Mouse (Mus musculus): ENCODE results near the gene Kcnj6. TPM values are rescaled to one million over a fixed set of nuclear protein-coding genes. Genes with fewer than 3 reads are reported as not detected.

The Kcnj6 gene
- polyA plus RNA-seq, 1 experiment from 2014 or later, result not detected

DNA sequence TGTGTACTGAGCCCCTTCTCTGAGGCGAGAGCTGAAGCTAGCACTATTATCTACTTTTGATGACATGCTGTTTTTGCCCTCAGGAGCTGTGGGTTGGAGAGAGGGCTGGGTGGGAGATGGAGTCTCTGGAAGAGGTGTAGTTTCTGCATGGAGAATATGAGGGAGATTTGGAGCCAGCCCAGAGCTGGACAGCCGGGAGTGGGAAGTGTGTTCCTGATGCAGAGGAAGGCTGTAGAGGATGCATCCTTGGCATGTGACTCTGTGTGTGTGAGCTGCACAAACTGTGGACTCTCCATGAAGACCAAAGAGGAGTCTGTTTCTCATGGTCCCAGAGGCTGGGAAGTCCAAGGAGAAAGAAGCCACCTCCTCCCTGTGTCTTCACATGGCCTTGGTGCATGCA is 17.1 kb downstream of the Kcnj6 start:
- H3K4me1 ChIP-seq, result peaks cover 6% of the 10 kb centered on the region; the same call in 1 of the 2 replicates
- H3K9ac ChIP-seq, result no peak overlapping the region
- no peak for ATAC-seq (replicated peaks; ENCODE audit: low FRiP score)
- no peaks in the 10 kb centered on the region for H3K36me3 ChIP-seq
- H3K27ac ChIP-seq, result no peak overlapping the region
- H3K27me3 ChIP-seq, result no peaks in the 10 kb centered on the region
- 86% methylated on average over 2 of the region's 2 CpGs for WGBS
- no peak overlapping the region for H3K4me3 ChIP-seq (replicated peaks)
- no peak overlapping the region for H3K4me2 ChIP-seq
- no peaks in the 10 kb centered on the region for H3K9me3 ChIP-seq (replicated peaks)

DNA sequence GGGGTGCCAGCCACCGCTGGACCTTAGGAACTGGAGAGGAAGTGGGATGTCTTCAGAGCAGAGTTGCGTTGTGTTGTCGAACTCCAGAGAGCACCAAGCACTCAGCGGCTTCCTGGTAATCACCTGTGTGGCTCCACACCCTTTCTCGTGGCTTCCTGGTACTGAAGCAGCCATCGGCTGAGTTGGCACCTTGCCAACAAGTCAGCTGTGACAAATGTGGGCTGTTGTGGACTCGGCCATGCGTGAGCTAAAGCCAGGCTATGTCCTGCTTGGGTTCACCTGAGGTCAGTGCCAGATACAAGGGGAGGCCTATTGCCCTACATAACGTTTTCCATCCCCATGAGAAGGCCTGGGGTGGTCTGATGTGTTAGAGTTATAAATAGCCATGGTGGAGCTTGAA is 18.0 kb downstream of the Kcnj6 start:
- WGBS, result 54% methylated on average over 9 of the region's 9 CpGs
- 0 out of 2 replicates have a peak, but pooled peaks have one; percentile 9 for ATAC-seq (replicated peaks; ENCODE audit: low FRiP score)

GRCm38 (mm10) chr16:94972080-94972855 is 25.2 kb downstream of the Kcnj6 start:
- H3K9ac ChIP-seq, result no peak overlapping the region
- 46% methylated on average over 14 of the region's 14 CpGs for WGBS
- no peak overlapping the region for H3K4me2 ChIP-seq
- H3K27me3 ChIP-seq, result no peaks in the 10 kb centered on the region
- no peak overlapping the region for H3K4me3 ChIP-seq (replicated peaks)
- no peak overlapping the region for H3K27ac ChIP-seq
- H3K36me3 ChIP-seq, result no peaks in the 10 kb centered on the region
- no peak for ATAC-seq (replicated peaks; ENCODE audit: low FRiP score)
- H3K4me1 ChIP-seq, result no peaks in the 10 kb centered on the region
- no peaks in the 10 kb centered on the region for H3K9me3 ChIP-seq (replicated peaks)

More for the DNA sequence above, 18.0 kb downstream of the Kcnj6 start:
- Histone ChIP-seq H3K36me3 (no peaks in the 10 kb centered on the region), H3K27ac (no peak overlapping the region), H3K9me3 (replicated peaks) (no peaks in the 10 kb centered on the region), H3K4me1 (peaks cover 6% of the 10 kb centered on the region; the same call in 1 of the 2 replicates), H3K27me3 (no peaks in the 10 kb centered on the region), H3K9ac (no peak overlapping the region), H3K4me3 (replicated peaks) (no peak overlapping the region), H3K4me2 (no peak overlapping the region)

GRCm38 (mm10) chr16:94968941-94969340 is 28.6 kb downstream of the Kcnj6 start:
- no peaks in the 10 kb centered on the region for H3K36me3 ChIP-seq
- H3K4me2 ChIP-seq, result no peak overlapping the region
- 0 out of 2 replicates have a peak, but pooled peaks cover 2% of the 10 kb centered on the region for H3K27me3 ChIP-seq
- H3K9me3 ChIP-seq (replicated peaks), result no peaks in the 10 kb centered on the region
- ATAC-seq (replicated peaks; ENCODE audit: low FRiP score), result no peak
- WGBS, result 46% methylated on average over 6 of the region's 6 CpGs
- no peak overlapping the region for H3K27ac ChIP-seq
- no peaks in the 10 kb centered on the region for H3K4me1 ChIP-seq
- no peak overlapping the region for H3K4me3 ChIP-seq (replicated peaks)
- no peak overlapping the region for H3K9ac ChIP-seq

DNA sequence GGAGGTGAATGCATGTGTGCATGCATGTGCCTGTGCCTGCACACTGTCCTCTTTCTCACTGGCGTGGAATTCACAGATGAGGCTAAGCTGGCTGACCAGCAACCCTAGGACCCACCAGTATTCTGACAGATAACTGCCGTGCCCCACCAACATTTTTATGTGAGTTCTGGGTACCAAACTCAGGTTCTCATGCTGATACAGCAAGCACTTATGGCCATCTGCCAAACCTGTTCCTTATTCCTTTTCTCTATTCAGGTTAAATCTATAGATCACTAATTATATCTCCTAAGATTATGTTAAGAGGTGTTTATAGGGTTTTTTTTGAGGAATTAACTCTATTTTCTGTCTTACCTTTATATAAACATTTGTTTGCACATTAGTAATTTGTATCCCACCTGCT is 29.0 kb downstream of the Kcnj6 start:
- H3K9ac ChIP-seq, result no peak overlapping the region
- WGBS, result 84% methylated on average over 2 of the region's 2 CpGs
- no peak overlapping the region for H3K4me2 ChIP-seq
- no peaks in the 10 kb centered on the region for H3K4me1 ChIP-seq
- no peaks in the 10 kb centered on the region for H3K36me3 ChIP-seq
- H3K4me3 ChIP-seq (replicated peaks), result no peak overlapping the region
- H3K27ac ChIP-seq, result no peak overlapping the region
- ATAC-seq (replicated peaks; ENCODE audit: low FRiP score), result no peak
- no peaks in the 10 kb centered on the region for H3K9me3 ChIP-seq (replicated peaks)
- H3K27me3 ChIP-seq, result 0 out of 2 replicates have a peak, but pooled peaks cover 2% of the 10 kb centered on the region

DNA sequence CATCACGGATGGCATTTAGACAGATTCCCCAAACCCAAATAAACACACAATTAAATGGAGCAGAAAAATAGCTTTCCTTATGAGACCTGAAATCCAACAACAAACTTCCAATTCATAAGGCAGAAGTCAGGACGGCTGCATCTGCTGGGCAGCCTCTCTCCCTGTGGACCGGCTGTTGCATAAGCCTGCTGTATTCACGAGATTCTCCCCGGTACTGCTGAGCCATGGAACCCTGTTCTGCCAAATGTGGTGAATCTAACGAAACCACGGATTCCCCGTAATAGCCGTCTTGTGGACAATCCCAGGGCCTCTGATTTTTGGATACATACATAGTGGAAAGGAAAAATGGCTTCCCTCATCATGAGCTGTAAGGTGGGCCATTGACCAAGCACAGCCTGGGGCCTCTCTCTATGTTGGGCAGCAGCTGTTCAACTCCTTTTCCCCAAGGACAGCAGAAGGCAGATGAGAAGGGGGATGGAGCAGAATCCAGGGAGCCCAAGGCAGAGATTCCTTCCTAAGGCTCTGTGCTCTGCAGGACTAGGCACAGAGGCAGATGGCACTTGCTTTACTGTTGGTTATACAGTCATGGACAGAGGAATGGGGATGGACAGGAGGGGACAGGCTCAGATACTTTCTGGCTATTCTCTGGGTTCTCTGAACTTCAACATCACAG is 40.2 kb downstream of the Kcnj6 start:
- 91% methylated on average over 9 of the region's 9 CpGs for WGBS
- H3K4me2 ChIP-seq, result no peak overlapping the region
- H3K27me3 ChIP-seq, result no peaks in the 10 kb centered on the region
- no peaks in the 10 kb centered on the region for H3K4me1 ChIP-seq
- H3K9ac ChIP-seq, result no peak overlapping the region
- no peak for ATAC-seq (replicated peaks; ENCODE audit: low FRiP score)
- no peak overlapping the region for H3K27ac ChIP-seq
- no peaks in the 10 kb centered on the region for H3K36me3 ChIP-seq
- H3K4me3 ChIP-seq (replicated peaks), result no peak overlapping the region
- no peaks in the 10 kb centered on the region for H3K9me3 ChIP-seq (replicated peaks)

- ATAC-seq (replicated peaks; ENCODE audit: low FRiP score), result no peak
- Histone ChIP-seq H3K4me1 (no peaks in the 10 kb centered on the region), H3K4me3 (replicated peaks) (no peak overlapping the region), H3K27me3 (no peaks in the 10 kb centered on the region), H3K27ac (no peak overlapping the region), H3K9me3 (replicated peaks) (no peaks in the 10 kb centered on the region), H3K9ac (no peak overlapping the region), H3K36me3 (no peaks in the 10 kb centered on the region), H3K4me2 (no peak overlapping the region)
- whole genome bisulfite sequencing, result 86% methylated on average over 6 of the region's 6 CpGs
These were observed 41.1 kb downstream of the Kcnj6 start for GRCm38 (mm10) chr16:94956410-94956809.

DNA sequence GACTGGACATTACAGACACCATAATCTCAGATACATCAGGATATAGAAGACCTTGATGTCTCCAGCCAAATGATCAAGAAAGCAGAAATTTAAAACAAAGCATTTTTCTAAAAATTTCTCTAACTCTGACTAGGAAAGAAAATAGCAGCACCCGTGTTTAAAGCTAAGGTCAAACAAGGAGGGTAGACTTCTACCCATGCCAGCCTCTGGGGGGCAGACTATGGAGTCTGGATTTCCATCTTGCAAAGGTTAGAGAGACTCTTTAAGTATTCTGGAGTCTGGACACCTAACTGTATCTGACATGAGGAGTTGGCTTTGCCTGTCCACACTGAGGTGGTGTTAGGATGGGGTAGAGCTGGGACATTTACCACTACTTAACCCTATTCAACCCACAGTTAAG is 44.2 kb downstream of the Kcnj6 start:
- 68% methylated on average over 1 of the region's 1 CpGs for WGBS
- Histone ChIP-seq H3K9me3 (replicated peaks) (no peaks in the 10 kb centered on the region), H3K27me3 (no peaks in the 10 kb centered on the region), H3K4me3 (replicated peaks) (no peak overlapping the region), H3K27ac (no peak overlapping the region), H3K4me1 (no peaks in the 10 kb centered on the region), H3K4me2 (no peak overlapping the region), H3K9ac (no peak overlapping the region), H3K36me3 (no peaks in the 10 kb centered on the region)
- no peak for ATAC-seq (replicated peaks; ENCODE audit: low FRiP score)

- 86% methylated on average over 7 of the region's 7 CpGs for WGBS
- Histone ChIP-seq H3K4me3 (replicated peaks) (no peak overlapping the region), H3K9ac (no peak overlapping the region), H3K4me1 (no peaks in the 10 kb centered on the region), H3K27ac (no peak overlapping the region), H3K9me3 (replicated peaks) (no peaks in the 10 kb centered on the region), H3K36me3 (no peaks in the 10 kb centered on the region), H3K4me2 (no peak overlapping the region), H3K27me3 (no peaks in the 10 kb centered on the region)
- no peak for ATAC-seq (replicated peaks; ENCODE audit: low FRiP score)
These were observed 48.3 kb downstream of the Kcnj6 start for GRCm38 (mm10) chr16:94949172-94949571.

DNA sequence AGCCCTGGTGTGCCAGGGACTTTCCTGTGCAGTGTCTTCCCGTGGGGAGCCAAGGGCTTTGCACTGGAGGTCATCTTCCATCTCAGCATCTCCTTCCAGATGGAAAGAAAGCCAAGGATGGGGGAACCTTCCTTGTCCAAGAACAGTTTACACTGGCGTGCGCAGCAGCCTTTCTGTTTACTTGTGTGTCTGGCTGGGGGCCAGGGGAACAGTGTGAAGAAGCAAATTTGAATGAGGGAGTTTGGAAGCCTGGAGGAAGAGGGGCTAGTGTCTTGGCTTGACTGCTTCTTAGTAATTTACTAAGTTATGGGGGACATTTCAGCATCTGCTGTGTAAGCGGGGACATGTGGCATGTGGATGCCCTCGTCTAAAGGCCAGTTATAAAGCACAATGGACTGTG is 50.7 kb downstream of the Kcnj6 start:
- no peaks in the 10 kb centered on the region for H3K27me3 ChIP-seq
- no peak overlapping the region for H3K4me3 ChIP-seq (replicated peaks)
- H3K9me3 ChIP-seq (replicated peaks), result no peaks in the 10 kb centered on the region
- H3K36me3 ChIP-seq, result no peaks in the 10 kb centered on the region
- ATAC-seq (replicated peaks; ENCODE audit: low FRiP score), result no peak
- H3K9ac ChIP-seq, result no peak overlapping the region
- H3K4me2 ChIP-seq, result no peak overlapping the region
- H3K4me1 ChIP-seq, result no peaks in the 10 kb centered on the region
- 73% methylated on average over 5 of the region's 5 CpGs for WGBS
- H3K27ac ChIP-seq, result no peak overlapping the region

DNA sequence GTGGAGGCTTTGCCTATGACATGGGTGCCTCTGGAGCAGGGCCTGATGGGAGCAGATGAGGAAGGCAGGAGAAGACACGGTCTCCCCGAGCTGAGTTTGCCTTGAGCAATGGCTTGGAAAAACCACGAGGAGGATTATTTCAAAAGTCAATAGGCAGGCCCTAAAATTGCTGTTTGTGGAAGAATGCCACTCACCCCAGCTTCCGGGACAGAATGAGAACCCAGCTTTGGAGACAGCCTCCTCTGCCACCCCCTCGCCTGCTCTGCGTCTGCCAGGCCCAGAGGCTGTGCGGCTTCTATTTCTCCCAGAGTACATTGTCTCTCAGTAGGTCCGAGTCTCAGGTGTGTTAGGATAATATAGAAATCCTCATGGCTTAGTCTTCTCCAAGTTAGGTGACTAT is 64.8 kb downstream of the Kcnj6 start:
- Histone ChIP-seq H3K4me2 (no peak overlapping the region), H3K9ac (no peak overlapping the region), H3K4me3 (replicated peaks) (no peak overlapping the region), H3K9me3 (replicated peaks) (no peaks in the 10 kb centered on the region), H3K27ac (no peak overlapping the region), H3K36me3 (no peaks in the 10 kb centered on the region), H3K4me1 (peaks cover 24% of the 10 kb centered on the region), H3K27me3 (no peaks in the 10 kb centered on the region)
- WGBS, result 67% methylated on average over 8 of the region's 8 CpGs
- ATAC-seq (replicated peaks; ENCODE audit: low FRiP score), result no peak

Measured in kidney, embryonic 15.5 days (tissue).